Mouse (Mus musculus) liver, adult 2 months (tissue): ENCODE measurements around the gene Atp5d.

Experiments
- CTCF ChIP-seq: fragments of 200-500 bp; IDR thresholded peaks from 2 replicates; pipeline ENCODE4 v1.5.1; 2011; ENCODE audit warnings: low read depth, low read length, control low read depth
- POLR2A ChIP-seq: fragments of 200-500 bp; IDR thresholded peaks from 2 replicates; pipeline ENCODE4 v1.6.1; 2011; ENCODE audit warnings: low read length, control low read depth; ENCODE audit not compliant: insufficient read depth; ENCODE audit errors: extremely low read depth

DNA sequence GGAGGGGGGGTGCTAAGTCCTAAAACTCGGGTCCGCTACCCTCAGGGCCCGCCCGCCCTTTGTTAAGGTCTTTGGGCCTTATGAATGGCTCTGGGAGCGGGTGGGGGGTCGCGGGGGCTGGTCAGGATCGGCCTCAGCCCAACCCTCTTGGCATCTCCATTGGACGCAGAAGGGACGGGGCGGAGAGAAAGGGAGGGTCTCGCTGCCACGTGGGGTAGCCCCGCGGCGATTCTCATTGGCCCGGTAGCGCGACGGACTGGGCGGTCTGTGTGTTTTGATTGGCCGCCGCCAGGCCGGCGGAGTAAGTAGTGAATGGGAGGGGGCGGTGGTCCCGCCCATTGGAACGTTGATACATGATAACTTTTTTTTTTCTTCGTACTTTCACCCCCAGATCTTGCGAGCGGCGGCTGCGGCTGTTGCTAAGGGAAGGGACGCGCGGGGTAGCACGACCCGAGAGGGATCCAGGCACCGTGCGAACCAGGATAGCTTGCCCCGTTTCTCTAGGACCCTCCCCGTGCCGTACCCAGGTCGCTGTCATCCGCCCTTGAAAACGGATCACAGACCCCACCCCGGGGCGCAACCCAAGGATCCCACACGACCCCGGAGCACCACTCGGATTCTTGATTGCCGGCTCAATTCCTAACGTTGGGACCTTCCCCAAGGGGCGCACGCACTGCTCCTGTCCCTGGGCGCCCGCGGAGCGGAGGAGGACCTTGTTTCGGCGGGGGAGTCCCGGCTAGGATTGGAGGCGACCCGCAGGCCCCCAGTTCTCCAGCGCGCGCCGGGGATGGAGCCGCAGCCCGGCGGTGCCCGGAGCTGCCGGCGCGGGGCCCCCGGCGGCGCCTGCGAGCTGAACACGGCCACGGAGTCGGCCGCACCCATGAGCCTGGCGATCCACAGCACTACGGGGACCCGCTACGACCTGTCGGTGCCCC lies 11.1 kb downstream of the Atp5d start:
- TF ChIP-seq CTCF (no peak), POLR2A (peak; percentile 91)
